Mouse (Mus musculus) embryonic fibroblast, embryonic 13.5 days (primary cell): ENCODE results near the gene Kif1b.

Source experiments
- CTCF ChIP-seq: IDR thresholded peaks from 2 replicates; pipeline ENCODE4 v1.5.1; 2011; ENCODE audit warnings: mild to moderate bottlenecking, control low read depth, low read length, moderate library complexity, borderline replicate concordance; ENCODE audit not compliant: insufficient read depth
- POLR2A ChIP-seq: IDR thresholded peaks from 2 replicates; pipeline ENCODE4 v1.6.1; 2011; ENCODE audit warnings: low read depth, mild to moderate bottlenecking, control low read depth, low read length, moderate library complexity

DNA sequence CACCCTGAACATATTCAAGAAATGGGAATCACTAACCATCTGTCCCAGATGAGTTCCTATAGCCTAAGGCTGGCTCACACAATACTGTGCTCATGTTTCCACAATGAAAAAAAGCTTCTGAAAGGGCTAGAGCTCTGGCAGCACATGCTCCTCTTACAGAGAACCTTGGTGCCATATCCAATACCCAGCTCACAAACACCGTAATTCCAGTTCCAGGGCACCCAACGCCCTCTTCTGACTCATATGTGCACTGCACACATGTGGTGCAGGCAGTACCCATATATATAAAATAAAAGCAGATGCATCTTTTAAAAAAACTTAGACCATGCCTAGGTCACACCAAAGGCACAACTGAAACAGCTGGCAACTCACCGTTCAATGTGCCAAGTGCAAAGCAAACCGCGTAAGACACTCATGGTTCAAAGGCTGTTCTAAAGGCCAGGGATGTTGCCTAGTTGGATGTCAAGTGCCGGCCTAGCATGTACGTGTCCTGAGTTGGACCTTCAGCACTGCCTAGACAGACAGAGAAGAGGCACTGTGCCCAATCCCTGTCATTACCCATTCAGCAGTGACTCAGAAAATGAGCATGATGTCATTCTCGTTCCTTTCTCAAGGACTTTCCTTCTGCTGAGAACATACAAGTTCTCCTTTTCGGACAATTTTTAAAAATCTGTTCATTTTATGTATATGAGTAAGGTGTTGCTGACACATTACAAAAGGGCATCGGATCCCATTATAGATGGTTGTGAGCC is 18.1 kb upstream of the Kif1b start:
- TF ChIP-seq CTCF, result no peak
- no peak for TF ChIP-seq POLR2A
